ENCODE assay signal across 18 mouse cellular contexts in genomic region chr7:49396202-49396601, GRCm38 (mm10).
DNase-seq lines count a peak whose midpoint lies in the region; ATAC-seq and TF ChIP-seq lines count a peak whose summit lies in the region.
"Had no signal": no experiment of that assay in that cellular context is flagged by ENCODE, and none has a peak within 500 bp of the region (broad histone marks: within the 10 kb centered on the region; RNA-seq: fewer than 3 reads in every experiment).

No protein-coding gene starts in this region.

- H3K27me3 ChIP-seq in embryonic facial prominence, embryonic 12.5 days = no peaks in the 10 kb centered on the region
- no peaks in the 10 kb centered on the region for H3K27me3 ChIP-seq in embryonic facial prominence, embryonic 10.5 days (replicated peaks; ENCODE audit: low read depth, poor library complexity, severe bottlenecking)
- H3K27me3 ChIP-seq in lung, postnatal 0 days (replicated peaks; ENCODE audit: insufficient read depth, low read length) = no peaks in the 10 kb centered on the region
- H3K27me3 ChIP-seq in limb, embryonic 13.5 days = no peaks in the 10 kb centered on the region
- H3K27me3 ChIP-seq in myocyte (ENCODE audit: control insufficient read depth, insufficient read depth, insufficient read length) = no peaks in the 10 kb centered on the region
- H3K27me3 ChIP-seq: hindbrain, embryonic 15.5 days; megakaryocyte, embryonic 14.5 days had no signal

- H3K27ac ChIP-seq in embryonic facial prominence, embryonic 12.5 days = 0 out of 2 replicates have a peak overlapping the region, but pooled peaks have one; percentile 30
- H3K27ac ChIP-seq in embryonic facial prominence, embryonic 10.5 days (replicated peaks) = no peak overlapping the region
- no peak overlapping the region for H3K27ac ChIP-seq in lung, postnatal 0 days (ENCODE audit: low read length)
- peak overlapping the region; percentile 61; the same call in 1 of the 2 replicates for H3K27ac ChIP-seq in limb, embryonic 13.5 days
- H3K27ac ChIP-seq: forebrain, embryonic 10.5 days; hindbrain, embryonic 15.5 days had no signal

- H3K79me2 ChIP-seq in myocyte (ENCODE audit: control insufficient read depth, insufficient read depth) = peaks cover 7% of the 10 kb centered on the region

- no peak for TF ChIP-seq EP300 in lung, postnatal 0 days (IDR thresholded peaks at IDR 0.05)

- peaks cover 4% of the 10 kb centered on the region; the same call in 1 of the 2 replicates for H3K9me3 ChIP-seq in embryonic facial prominence, embryonic 12.5 days
- peaks cover 3% of the 10 kb centered on the region; the same call in 1 of the 2 replicates for H3K9me3 ChIP-seq in embryonic facial prominence, embryonic 10.5 days
- H3K9me3 ChIP-seq in lung, postnatal 0 days (ENCODE audit: low read length) = no peaks in the 10 kb centered on the region
- H3K9me3 ChIP-seq in limb, embryonic 13.5 days = peaks cover 5% of the 10 kb centered on the region; the same call in 1 of the 2 replicates
- H3K9me3 ChIP-seq: forebrain, embryonic 10.5 days; hindbrain, embryonic 15.5 days had no signal

- H3K36me3 ChIP-seq in embryonic facial prominence, embryonic 12.5 days = no peaks in the 10 kb centered on the region
- H3K36me3 ChIP-seq in embryonic facial prominence, embryonic 10.5 days (replicated peaks) = no peaks in the 10 kb centered on the region
- no peaks in the 10 kb centered on the region for H3K36me3 ChIP-seq in lung, postnatal 0 days (ENCODE audit: insufficient read depth, low read length)
- H3K36me3 ChIP-seq in limb, embryonic 13.5 days = no peaks in the 10 kb centered on the region
- H3K36me3 ChIP-seq in myocyte (ENCODE audit: control insufficient read depth, insufficient read depth) = peaks cover 8% of the 10 kb centered on the region
- H3K36me3 ChIP-seq: forebrain, embryonic 10.5 days; hindbrain, embryonic 15.5 days had no signal

- DNase-seq in embryonic facial prominence, embryonic 10.5 days (ENCODE audit: low spot score) = no peak
- DNase-seq in lung, postnatal 0 days (ENCODE audit: low spot score) = peak; percentile 55
- no peak for DNase-seq in lung, postnatal 10 days
- no peak for DNase-seq in kidney, postnatal 14 days
- DNase-seq in MN1 (ENCODE audit: low spot score) = no peak
- DNase-seq: adrenal gland, adult 2 months; cerebellum, adult 9-11 months; forebrain, postnatal 0 days; heart, postnatal 4 days; lung, embryonic 14.5 days; thymus, adult 2 months had no signal

- peaks cover 24% of the 10 kb centered on the region for H3K4me1 ChIP-seq in embryonic facial prominence, embryonic 12.5 days
- H3K4me1 ChIP-seq in embryonic facial prominence, embryonic 10.5 days = peaks cover 43% of the 10 kb centered on the region
- peaks cover 5% of the 10 kb centered on the region; the same call in 1 of the 2 replicates for H3K4me1 ChIP-seq in lung, postnatal 0 days (ENCODE audit: insufficient read depth, low read depth, low read length)
- peaks cover 67% of the 10 kb centered on the region for H3K4me1 ChIP-seq in limb, embryonic 13.5 days
- H3K4me1 ChIP-seq: megakaryocyte, embryonic 14.5 days had no signal

- WGBS in embryonic facial prominence, embryonic 12.5 days = 81% methylated on average over 1 of the region's 1 CpGs
- WGBS in embryonic facial prominence, embryonic 10.5 days = 81% methylated on average over 1 of the region's 1 CpGs
- WGBS in lung, postnatal 0 days = 80% methylated on average over 1 of the region's 1 CpGs
- 69% methylated on average over 1 of the region's 1 CpGs for WGBS in limb, embryonic 13.5 days

- no peak overlapping the region for H3K4me3 ChIP-seq in embryonic facial prominence, embryonic 12.5 days
- H3K4me3 ChIP-seq in embryonic facial prominence, embryonic 10.5 days = no peak overlapping the region
- H3K4me3 ChIP-seq in lung, postnatal 0 days (ENCODE audit: low read depth, low read length) = no peak overlapping the region
- no peak overlapping the region for H3K4me3 ChIP-seq in limb, embryonic 13.5 days
- no peak overlapping the region for H3K4me3 ChIP-seq in myocyte
- H3K4me3 ChIP-seq: forebrain, embryonic 10.5 days; hindbrain, embryonic 15.5 days; megakaryocyte, embryonic 14.5 days had no signal

- no peak overlapping the region for H3K9ac ChIP-seq in embryonic facial prominence, embryonic 12.5 days
- no peak overlapping the region for H3K9ac ChIP-seq in lung, postnatal 0 days (replicated peaks; ENCODE audit: low read depth)
- no peak overlapping the region for H3K9ac ChIP-seq in limb, embryonic 13.5 days
- H3K9ac ChIP-seq: forebrain, postnatal 0 days; hindbrain, embryonic 15.5 days; lung, embryonic 14.5 days had no signal

- TF ChIP-seq POLR2A in myocyte (IDR thresholded peaks at IDR 0.05; ENCODE audit: insufficient read length, low read depth) = no peak

- no peak for ATAC-seq in embryonic facial prominence, embryonic 12.5 days (ENCODE audit: insufficient number of reproducible peaks, insufficient read depth, low FRiP score, low TSS enrichment)
- no peak for ATAC-seq in lung, postnatal 0 days
- ATAC-seq in limb, embryonic 13.5 days (ENCODE audit: low FRiP score, low read depth) = no peak
- ATAC-seq: intestine, postnatal 0 days had no signal

- no peak overlapping the region for H3K4me2 ChIP-seq in embryonic facial prominence, embryonic 12.5 days (replicated peaks)
- H3K4me2 ChIP-seq in lung, postnatal 0 days (replicated peaks; ENCODE audit: low read depth, low read length) = no peak overlapping the region
- no peak overlapping the region for H3K4me2 ChIP-seq in limb, embryonic 13.5 days (replicated peaks)
- H3K4me2 ChIP-seq in myocyte (ENCODE audit: low read depth) = peak overlapping the region; percentile 53
- H3K4me2 ChIP-seq: hindbrain, embryonic 15.5 days; lung, embryonic 14.5 days had no signal

- H3ac ChIP-seq in myocyte (ENCODE audit: control insufficient read depth, insufficient read length) = no peak overlapping the region

- no peak for TF ChIP-seq CTCF in lung, postnatal 0 days (IDR thresholded peaks at IDR 0.05)

TF ChIP-seq in myocyte, 11 proteins besides CTCF, POLR2A, EP300 and RAD21:
- TF ChIP-seq POLR2AphosphoS2 (IDR thresholded peaks at IDR 0.05; ENCODE audit: insufficient read length, low read depth) (no peak), SRF (IDR thresholded peaks at IDR 0.05; ENCODE audit: control insufficient read depth, insufficient read length, low read depth) (no peak), USF1 (IDR thresholded peaks at IDR 0.05; ENCODE audit: low read depth) (no peak), TCF12 (IDR thresholded peaks at IDR 0.05; ENCODE audit: insufficient read depth, poor library complexity, severe bottlenecking) (no peak), MAX (IDR thresholded peaks at IDR 0.05; ENCODE audit: low read depth) (no peak)

Comparison
In these comparisons a context has a peak if more than half of its experiments do, and no peak if none do; other contexts are left out.
1. H3K27ac ChIP-seq: peak in embryonic facial prominence, embryonic 12.5 days (single experiment) and limb, embryonic 13.5 days (single experiment); none in embryonic facial prominence, embryonic 10.5 days (single experiment) and lung, postnatal 0 days (single experiment).